Mouse (Mus musculus): ENCODE data around the gene Gna13. TPM values are rescaled to one million over a fixed set of nuclear protein-coding genes. Genes with fewer than 3 reads are reported as not detected.

Gna13 gene
- polyA plus RNA-seq, 1 experiment from 2014 or later = 16.3 TPM

- Histone ChIP-seq H3K4me3 (no peak overlapping the region), H3K9ac (no peak overlapping the region), H3K9me3 (replicated peaks) (no peaks in the 10 kb centered on the region), H3K4me1 (peaks cover 8% of the 10 kb centered on the region), H3K36me3 (ENCODE audit: poor library complexity, severe bottlenecking) (peaks cover 42% of the 10 kb centered on the region), H3K4me2 (peak overlapping the region; percentile 69), H3K27me3 (peaks cover 5% of the 10 kb centered on the region; the same call in 1 of the 2 replicates), H3K27ac (no peak overlapping the region)
- ATAC-seq = peak; percentile 55; the same call in 1 of the 2 replicates
- WGBS = 17% methylated on average over 5 of the region's 5 CpGs
Observed at GRCm38 (mm10) chr11:109439209-109439608, 76.6 kb downstream of the Gna13 start.

- Histone ChIP-seq H3K36me3 (ENCODE audit: poor library complexity, severe bottlenecking) (peaks cover 35% of the 10 kb centered on the region), H3K9me3 (replicated peaks) (no peaks in the 10 kb centered on the region), H3K4me1 (peaks cover 8% of the 10 kb centered on the region), H3K4me3 (peak overlapping the region; percentile 43), H3K9ac (peak overlapping the region; percentile 67), H3K27me3 (peaks cover 5% of the 10 kb centered on the region; the same call in 1 of the 2 replicates), H3K4me2 (peak overlapping the region; percentile 69), H3K27ac (no peak overlapping the region)
- 2% methylated on average over 32 of the region's 32 CpGs for WGBS
- peak; percentile 61 for ATAC-seq
Observed at GRCm38 (mm10) chr11:109439829-109440340, 77.3 kb downstream of the Gna13 start.

- Histone ChIP-seq H3K9ac (no peak overlapping the region), H3K4me1 (peaks cover 8% of the 10 kb centered on the region), H3K4me3 (no peak overlapping the region; the same call in 1 of the 2 replicates), H3K4me2 (peak overlapping the region; percentile 69), H3K9me3 (replicated peaks) (no peaks in the 10 kb centered on the region), H3K27me3 (peaks cover 5% of the 10 kb centered on the region; the same call in 1 of the 2 replicates), H3K27ac (no peak overlapping the region), H3K36me3 (ENCODE audit: poor library complexity, severe bottlenecking) (peaks cover 28% of the 10 kb centered on the region)
- 61% methylated on average over 4 of the region's 4 CpGs for WGBS
- no peak for ATAC-seq
Observed at GRCm38 (mm10) chr11:109440641-109441040, 78.0 kb downstream of the Gna13 start.

- ATAC-seq = no peak
- peaks cover 24% of the 10 kb centered on the region for H3K36me3 ChIP-seq (ENCODE audit: poor library complexity, severe bottlenecking)
- no peaks in the 10 kb centered on the region for H3K9me3 ChIP-seq (replicated peaks)
- peaks cover 8% of the 10 kb centered on the region for H3K4me1 ChIP-seq
- no peak overlapping the region for H3K27ac ChIP-seq
- H3K27me3 ChIP-seq = peaks cover 5% of the 10 kb centered on the region; the same call in 1 of the 2 replicates
- H3K9ac ChIP-seq = no peak overlapping the region
- WGBS = 49% methylated on average over 3 of the region's 3 CpGs
- no peak overlapping the region for H3K4me3 ChIP-seq
- H3K4me2 ChIP-seq = no peak overlapping the region
Observed at GRCm38 (mm10) chr11:109441119-109441518, 78.5 kb downstream of the Gna13 start.

- H3K9me3 ChIP-seq (replicated peaks) = no peaks in the 10 kb centered on the region
- ATAC-seq = no peak
- H3K4me2 ChIP-seq = no peak overlapping the region
- WGBS = 70% methylated on average over 5 of the region's 5 CpGs
- peaks cover 8% of the 10 kb centered on the region for H3K4me1 ChIP-seq
- H3K4me3 ChIP-seq = no peak overlapping the region
- H3K27me3 ChIP-seq = peaks cover 5% of the 10 kb centered on the region; the same call in 1 of the 2 replicates
- no peak overlapping the region for H3K9ac ChIP-seq
- peaks cover 13% of the 10 kb centered on the region for H3K36me3 ChIP-seq (ENCODE audit: poor library complexity, severe bottlenecking)
- no peak overlapping the region for H3K27ac ChIP-seq
Observed at GRCm38 (mm10) chr11:109442166-109442730, 79.6 kb downstream of the Gna13 start.

GRCm38 (mm10) chr11:109443468-109444263 is 81.0 kb downstream of the Gna13 start:
- WGBS = 92% methylated on average over 8 of the region's 8 CpGs
- H3K9me3 ChIP-seq (replicated peaks) = no peaks in the 10 kb centered on the region
- no peak overlapping the region for H3K27ac ChIP-seq
- peaks cover 8% of the 10 kb centered on the region for H3K4me1 ChIP-seq
- H3K36me3 ChIP-seq (ENCODE audit: poor library complexity, severe bottlenecking) = no peaks in the 10 kb centered on the region
- no peak overlapping the region for H3K4me3 ChIP-seq
- ATAC-seq = no peak
- no peak overlapping the region for H3K9ac ChIP-seq
- H3K27me3 ChIP-seq = peaks cover 5% of the 10 kb centered on the region; the same call in 1 of the 2 replicates
- no peak overlapping the region for H3K4me2 ChIP-seq

- no peaks in the 10 kb centered on the region for H3K9me3 ChIP-seq (replicated peaks)
- no peaks in the 10 kb centered on the region for H3K36me3 ChIP-seq (ENCODE audit: poor library complexity, severe bottlenecking)
- H3K27me3 ChIP-seq = peaks cover 5% of the 10 kb centered on the region; the same call in 1 of the 2 replicates
- 39% methylated on average over 7 of the region's 7 CpGs for WGBS
- H3K27ac ChIP-seq = no peak overlapping the region
- H3K9ac ChIP-seq = no peak overlapping the region
- peaks cover 6% of the 10 kb centered on the region for H3K4me1 ChIP-seq
- H3K4me3 ChIP-seq = no peak overlapping the region
- ATAC-seq = no peak
- H3K4me2 ChIP-seq = no peak overlapping the region
Observed at GRCm38 (mm10) chr11:109444600-109444999, 82.0 kb downstream of the Gna13 start.

- Histone ChIP-seq H3K9ac (no peak overlapping the region), H3K27ac (no peak overlapping the region), H3K27me3 (peaks cover 4% of the 10 kb centered on the region; the same call in 1 of the 2 replicates), H3K4me1 (no peaks in the 10 kb centered on the region), H3K9me3 (replicated peaks) (no peaks in the 10 kb centered on the region), H3K4me3 (no peak overlapping the region), H3K4me2 (no peak overlapping the region), H3K36me3 (ENCODE audit: poor library complexity, severe bottlenecking) (no peaks in the 10 kb centered on the region)
- WGBS = 49% methylated on average over 13 of the region's 13 CpGs
- ATAC-seq = peak; percentile 70
Observed at GRCm38 (mm10) chr11:109445438-109446035, 82.9 kb downstream of the Gna13 start.

Other genes with a start within 250 kb of the Gna13 start
- not detected in 2 replicates for gene E030025P04Rik, start 218.5 kb upstream of the Gna13 start, polyA plus RNA-seq (2015; fragmentation: Nextera tagmentation; extraction: Ambion mirVana)
- gene Rgs9, start 64.7 kb upstream of the Gna13 start, polyA plus RNA-seq (2015; fragmentation: Nextera tagmentation; extraction: Ambion mirVana) = 3.0 and 3.5 TPM in 2 replicates
- not detected in 2 replicates for gene 9930022D16Rik, start 51.1 kb downstream of the Gna13 start, polyA plus RNA-seq (2015; fragmentation: Nextera tagmentation; extraction: Ambion mirVana)
- gene Amz2, start 63.1 kb downstream of the Gna13 start, polyA plus RNA-seq (2015; fragmentation: Nextera tagmentation; extraction: Ambion mirVana) = 57.6 and 58.4 TPM in 2 replicates
- 3.4 and 5.4 TPM in 2 replicates for gene Arsg, start 110.5 kb downstream of the Gna13 start, polyA plus RNA-seq (2015; fragmentation: Nextera tagmentation; extraction: Ambion mirVana)
- gene Slc16a6, start 110.8 kb downstream of the Gna13 start, polyA plus RNA-seq (2015; fragmentation: Nextera tagmentation; extraction: Ambion mirVana) = 3.6 and 5.0 TPM in 2 replicates
- 8.8 and 10.7 TPM in 2 replicates for gene Wipi1, start 249.1 kb downstream of the Gna13 start, polyA plus RNA-seq (2015; fragmentation: Nextera tagmentation; extraction: Ambion mirVana)

Data from forebrain, embryonic 13.5 days (tissue).